Mouse (Mus musculus): ENCODE data around the gene Lpcat3.

Gene Lpcat3

DNA sequence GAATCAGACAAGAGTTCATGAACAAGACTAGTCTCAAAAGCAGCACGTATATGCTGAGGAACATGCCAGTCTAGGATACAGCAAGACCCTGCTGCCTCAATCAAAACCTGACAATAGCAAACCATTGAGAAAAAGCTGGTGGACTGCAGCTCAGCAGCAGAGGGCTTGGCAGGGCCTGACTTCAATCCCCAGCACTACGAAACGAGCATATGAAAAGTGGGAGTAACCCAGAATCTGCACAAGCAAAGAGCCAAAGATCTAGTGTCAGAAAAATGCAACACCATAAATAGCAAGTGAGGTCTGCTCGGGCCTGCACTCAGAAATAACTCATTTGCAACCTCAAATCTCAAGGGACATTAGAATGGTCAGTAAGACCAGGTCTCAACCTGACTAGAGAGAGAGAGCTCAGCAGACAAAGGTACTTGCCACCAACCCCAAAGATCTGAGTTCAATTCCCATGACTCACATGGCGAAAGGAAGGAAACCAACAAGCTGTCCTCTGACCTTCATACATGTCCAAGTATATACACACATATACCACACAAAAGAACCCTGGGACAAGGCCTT, 43.3 kb downstream of the Lpcat3 start:
- no peak for DNase-seq

DNA sequence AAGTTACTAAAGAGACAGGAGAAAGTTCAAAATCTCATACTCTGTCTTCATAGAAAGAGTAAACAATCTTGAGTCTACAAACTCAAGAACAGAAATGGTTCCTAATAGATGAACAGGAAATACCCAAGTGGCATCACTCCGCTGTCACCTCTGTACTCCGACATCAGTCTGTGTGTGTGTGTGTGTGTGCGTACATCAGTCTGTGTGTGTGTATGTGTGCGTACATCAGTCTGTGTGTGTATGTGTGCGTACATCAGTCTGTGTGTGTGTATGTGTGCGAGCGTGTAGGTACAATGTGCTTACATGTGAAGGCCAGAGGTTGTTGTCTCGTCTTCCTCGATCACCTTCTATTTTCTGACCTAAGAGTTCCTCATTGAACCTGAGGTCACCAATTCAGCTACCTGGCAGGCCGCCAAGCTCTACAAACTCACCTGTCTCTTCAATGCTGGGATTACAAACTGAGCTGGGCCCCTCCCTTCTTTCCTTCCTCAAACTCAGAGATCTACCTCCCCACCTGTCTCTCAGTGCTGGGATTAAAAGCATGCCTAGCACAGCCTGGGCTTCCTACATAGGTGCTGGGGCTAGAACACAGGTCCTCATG, 45.6 kb downstream of the Lpcat3 start:
- DNase-seq = no peak

DNA sequence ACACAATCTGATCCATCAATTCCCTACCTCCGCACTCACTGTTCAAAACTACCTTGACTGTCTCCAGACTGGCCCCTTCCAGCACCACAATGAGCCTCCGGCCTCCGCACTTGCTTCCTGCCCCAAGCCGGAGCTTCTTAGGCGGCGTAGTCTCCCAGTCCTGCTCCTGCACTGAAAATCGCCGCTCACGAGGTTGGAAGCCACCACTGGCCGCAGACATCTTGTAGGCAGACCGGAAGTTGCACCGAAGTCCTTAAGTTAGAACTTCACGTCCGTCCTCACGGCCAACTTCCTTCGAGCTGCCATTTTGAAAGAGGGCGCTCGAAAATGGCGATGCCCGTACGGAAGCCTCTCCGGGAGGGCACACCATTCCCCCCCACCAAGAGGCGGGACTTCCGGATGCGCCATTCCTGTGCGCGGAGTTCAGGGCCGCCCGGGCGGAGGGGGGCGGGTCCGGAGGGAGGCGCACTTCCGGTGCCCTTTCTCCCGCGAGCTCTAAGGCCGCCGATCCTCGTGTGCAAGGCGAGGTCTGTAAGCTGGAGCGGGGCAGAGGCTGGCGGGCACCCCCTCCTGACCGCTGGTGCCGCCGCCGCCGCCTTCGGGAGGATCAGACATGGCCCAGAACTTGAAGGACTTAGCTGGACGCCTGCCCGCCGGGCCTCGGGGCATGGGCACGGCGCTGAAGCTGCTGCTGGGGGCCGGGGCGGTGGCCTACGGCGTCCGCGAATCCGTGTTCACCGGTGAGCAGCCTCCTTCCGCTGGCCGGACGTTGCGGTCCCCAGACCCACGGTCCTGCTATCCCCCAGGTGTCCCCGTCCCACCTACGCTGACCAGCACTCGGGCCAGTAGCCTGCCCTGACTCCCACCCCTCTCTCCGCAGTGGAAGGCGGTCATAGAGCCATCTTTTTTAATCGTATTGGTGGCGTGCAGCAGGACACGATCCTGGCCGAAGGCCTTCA, 49.3 kb downstream of the Lpcat3 start, which contains the start of the genes Emg1 and Phb2:
TSS of gene Emg1 (minus strand) at position 355 of the 959 bp plus-strand sequence.
TSS of gene Phb2 (plus strand) at position 513 of the 959 bp plus-strand sequence.
- peak; percentile 96 to 97 for DNase-seq

DNA sequence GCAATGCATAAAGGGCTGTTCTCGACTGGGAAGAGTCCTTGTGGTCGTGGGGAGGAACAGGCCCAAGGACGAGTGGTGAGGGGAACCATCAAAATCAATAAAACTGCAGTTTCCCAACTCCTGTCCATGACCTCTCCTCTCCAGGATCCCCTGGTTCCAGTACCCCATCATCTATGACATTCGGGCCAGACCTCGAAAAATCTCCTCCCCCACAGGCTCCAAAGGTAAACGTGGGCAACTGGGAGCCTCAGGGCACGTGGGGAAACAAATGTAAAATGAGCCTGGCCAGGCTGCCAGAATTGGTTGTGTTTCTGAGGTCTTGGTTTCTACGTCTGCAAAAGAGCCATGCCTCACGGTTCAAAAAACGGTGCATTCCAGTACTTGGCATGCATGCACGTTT, 50.1 kb downstream of the Lpcat3 start:
- no peak for DNase-seq

DNA sequence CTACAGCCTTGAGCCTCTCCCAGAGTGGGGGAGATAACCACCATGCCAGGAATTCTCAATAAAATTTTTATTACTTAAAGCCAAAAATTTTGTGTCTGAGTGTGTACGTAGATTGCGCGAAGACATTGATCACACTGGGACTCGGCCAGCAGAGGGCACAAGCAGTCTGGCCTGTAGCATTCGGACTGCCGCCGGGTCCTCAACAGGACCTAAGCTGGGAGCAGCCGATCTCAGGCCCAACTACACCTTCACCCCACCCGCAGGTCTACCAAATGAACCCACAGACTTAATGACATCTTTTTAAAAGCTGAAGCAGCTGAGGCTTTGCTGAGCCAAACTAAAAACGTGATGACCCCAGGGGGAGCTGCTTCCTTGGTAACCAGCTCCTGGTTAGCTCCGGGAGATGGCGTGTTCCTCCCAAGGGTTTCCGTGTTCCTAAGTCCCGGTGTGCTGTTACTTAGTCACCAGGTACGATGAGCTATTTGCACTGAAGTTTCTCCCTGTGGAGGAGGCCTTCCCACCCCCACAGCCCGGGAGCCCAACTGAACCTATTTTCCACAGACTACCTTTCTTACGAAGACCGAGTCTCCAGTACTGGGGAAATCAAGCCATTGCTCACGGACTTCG, 54.1 kb downstream of the Lpcat3 start:
- peak; percentile 32 to 42 for DNase-seq

DNA sequence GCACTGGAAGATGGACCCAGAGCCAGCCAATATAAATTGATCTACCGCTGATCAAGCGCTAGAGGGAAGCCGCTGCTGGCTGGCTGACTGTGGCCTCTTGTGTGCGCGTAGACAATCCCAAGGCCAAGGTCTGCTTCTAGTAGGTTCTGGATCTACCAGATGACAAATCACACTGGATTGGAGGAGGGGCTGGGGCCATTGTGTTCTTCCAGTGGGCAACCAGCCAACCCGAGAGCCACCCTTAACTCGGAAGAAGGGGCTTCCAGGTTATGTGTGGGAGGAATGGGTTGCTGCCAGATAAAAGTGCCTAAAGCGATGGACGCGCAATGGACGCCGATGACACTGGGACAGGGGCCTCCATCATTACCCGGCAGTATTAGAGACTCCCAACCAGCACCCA, 55.1 kb downstream of the Lpcat3 start:
- DNase-seq = no peak

DNA sequence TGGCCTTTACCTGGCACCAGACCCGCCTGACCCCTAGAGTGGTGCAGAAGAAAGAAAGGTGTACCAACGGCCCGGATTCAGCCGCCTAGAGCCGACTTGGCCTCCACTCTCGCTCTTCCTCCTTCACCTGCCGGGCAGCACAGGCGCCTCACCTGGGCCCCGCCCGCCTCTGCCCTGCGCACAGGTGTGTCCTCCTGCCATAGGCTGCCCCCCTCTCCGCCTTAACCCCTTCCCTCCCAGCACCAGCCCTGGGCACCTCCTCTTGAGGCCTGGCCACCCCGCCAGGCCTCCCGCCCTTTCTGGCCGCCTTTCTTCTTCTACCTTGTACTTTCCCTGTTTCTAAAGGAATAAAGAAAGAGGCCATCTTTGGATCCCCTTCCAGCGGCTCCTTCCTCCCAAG, 55.9 kb downstream of the Lpcat3 start:
- DNase-seq = no peak

DNA sequence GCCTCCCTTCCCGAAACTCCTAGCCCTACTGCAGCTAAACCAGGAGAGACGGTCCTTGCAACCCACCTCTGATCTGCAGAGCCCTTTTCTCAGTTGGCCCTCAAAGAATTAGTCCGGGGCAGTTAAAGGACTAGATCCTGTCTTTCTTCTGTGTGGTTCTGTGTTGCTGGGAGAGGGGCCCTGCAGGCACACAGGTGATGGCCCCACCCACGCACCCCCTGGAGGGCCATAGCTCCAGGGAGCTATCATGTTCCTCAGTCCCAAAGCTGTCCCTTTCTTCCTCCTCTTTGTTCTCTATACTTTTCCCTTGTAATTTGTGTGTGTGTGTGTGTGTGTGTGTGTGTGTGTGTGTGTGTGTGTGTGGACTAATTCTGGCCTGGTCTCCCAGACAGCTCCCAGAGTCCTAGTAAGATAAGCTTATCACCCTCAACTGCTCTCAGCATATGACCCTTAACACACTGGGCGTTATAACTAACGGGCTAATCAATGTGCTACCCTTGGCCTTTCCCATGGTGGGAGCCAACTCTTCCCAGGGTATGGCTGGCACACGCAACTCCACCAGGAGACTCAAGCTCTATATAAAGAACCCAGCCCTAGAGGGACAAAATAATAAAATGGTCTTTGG, 56.6 kb downstream of the Lpcat3 start:
- DNase-seq = no peak

DNA sequence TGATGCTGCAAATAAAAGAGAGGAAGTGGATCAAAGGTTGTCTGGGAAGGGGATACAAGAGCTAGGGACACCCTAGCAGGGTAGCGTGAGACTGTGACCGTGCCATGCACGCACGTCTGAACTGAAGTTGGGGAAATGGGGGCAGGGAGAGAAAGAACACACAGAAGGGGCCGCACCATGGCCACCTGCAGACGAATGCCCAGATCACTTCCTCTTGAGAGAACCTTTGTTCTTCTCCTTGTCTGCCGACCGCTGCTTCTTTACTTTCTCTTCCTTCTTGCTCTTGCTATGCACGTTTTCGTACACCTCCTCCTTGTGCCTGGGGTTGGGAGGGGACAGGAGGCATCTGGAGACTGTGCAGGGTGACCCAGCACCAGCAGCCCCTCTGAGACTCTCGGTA, 58.1 kb downstream of the Lpcat3 start:
- DNase-seq = no peak

DNA sequence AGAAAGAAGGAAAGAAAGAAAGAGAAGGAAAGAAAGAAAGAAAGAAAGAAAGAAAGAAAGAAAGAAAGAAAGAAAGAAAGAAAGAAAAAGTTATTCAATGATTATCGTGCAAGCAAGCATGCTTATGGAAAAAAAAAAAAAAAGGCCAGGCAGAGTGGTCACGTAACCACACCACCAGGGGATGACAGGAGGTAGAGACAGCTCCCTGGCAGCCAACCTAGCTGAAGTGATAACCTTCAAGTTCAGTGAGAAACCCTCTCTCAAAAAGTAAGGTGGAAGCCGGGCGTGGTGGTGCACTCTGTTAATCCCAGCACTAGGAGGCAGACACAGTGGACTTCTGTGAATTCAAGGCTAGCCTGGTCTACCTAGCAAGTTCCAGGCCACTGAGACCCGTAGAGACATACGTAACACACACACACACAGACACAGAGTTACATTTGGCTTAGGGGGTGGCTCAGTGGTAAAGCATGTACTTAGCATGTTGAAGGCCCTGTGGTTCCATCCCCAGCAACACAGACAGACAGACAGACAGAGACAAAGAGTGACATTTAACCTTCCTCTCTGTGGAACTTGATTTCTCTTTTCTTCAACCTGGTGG, 60.1 kb downstream of the Lpcat3 start:
- DNase-seq = no peak

DNA sequence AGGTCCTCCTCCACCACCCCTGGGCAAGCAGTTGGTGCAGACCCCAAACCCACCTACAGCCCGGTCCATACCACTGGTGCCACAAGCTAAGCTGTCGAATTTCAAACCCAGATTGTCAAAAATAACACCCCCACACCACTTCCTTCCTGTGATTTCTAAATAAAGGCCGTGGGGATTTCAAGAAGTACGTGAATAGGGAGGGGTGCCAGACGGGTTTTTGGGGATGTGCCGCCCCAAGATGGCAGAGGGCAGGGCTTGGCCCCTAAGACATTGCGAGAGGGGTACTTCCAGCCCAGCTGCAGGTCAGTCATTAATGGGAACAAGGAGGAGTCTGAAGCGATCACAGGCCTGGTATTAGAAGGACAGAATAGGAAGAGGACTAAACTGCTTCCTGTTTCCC, 60.7 kb downstream of the Lpcat3 start:
- no peak for DNase-seq

DNA sequence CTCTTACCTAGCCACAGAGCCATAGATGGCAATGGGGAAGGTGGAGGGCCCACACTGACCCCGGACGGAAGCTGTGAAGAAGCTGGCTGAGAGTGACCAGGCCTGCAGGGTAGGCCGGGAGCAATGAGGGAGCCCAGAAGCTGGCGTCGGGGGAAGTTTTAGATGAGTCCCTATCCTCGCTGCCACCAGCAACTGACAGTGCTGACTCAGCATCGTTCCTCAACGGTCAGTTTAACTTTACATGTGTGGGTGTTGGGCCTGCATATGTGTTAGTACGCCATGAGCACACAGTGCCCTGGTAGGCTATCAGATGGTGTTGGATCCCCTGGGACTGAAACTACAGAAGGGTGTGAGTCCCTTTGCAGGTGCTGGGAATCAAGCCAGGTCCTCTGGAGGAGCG, 61.6 kb downstream of the Lpcat3 start:
- no peak for DNase-seq

DNA sequence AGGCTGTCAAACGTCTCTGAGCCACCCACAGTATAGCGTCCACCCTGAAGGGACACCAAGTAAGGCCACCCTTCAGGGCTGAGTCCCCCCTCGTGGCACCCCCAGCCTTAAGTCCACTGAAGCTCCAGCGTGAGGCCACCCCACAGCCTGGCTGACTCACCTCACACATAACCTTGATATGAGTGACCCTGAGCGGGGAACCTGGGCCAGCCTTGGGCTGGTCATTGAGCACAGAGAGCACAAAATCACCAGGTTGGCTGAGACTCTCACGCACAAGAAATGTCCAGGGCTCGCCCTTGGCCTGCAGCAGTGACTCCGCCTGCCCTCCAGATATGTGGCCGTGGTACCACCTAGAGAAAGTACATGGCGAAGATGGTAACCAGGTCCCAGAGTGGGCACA, 65.8 kb downstream of the Lpcat3 start:
- DNase-seq = no peak

DNA sequence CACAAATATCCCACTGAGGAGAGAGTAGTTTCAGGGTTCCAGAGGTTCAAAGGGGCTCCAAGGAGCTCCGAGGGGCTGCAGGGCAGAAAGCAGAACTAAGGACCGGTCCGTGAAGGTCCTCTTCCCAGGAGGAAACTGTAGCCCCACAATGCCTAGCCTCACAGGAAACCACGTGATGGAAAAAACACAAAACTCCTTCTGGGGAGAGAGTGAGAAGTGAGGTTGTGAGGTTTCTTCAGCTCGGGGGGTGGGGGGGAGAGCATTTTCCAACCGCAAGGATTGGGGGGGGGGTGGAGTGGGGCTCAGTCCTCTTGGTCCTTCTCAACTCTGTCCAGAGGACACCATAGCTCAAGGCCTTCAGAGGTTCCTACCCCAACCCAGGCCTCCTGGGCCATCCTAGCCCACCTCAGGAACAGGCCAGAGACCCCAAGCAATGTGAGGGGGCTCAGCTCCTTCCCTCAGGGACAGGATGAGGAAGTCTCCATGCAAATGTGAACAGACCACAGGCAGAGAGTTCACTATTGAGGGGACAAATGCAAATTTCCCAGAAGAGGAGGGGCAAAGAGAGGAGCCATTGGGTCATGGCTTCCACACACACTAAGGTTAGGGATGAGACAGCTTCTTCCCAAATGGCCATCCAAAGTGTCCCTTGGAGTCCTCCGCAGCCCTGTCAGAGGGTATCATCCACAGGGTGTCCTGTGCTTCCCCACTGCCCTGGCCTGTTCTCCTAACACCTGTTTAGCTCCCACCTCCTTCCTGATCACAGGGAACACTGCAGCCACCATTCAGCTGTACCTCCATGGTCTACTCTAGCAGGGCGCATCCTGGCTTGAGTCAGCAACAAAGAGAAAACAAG, 67.3 kb downstream of the Lpcat3 start:
- no peak for DNase-seq

DNA sequence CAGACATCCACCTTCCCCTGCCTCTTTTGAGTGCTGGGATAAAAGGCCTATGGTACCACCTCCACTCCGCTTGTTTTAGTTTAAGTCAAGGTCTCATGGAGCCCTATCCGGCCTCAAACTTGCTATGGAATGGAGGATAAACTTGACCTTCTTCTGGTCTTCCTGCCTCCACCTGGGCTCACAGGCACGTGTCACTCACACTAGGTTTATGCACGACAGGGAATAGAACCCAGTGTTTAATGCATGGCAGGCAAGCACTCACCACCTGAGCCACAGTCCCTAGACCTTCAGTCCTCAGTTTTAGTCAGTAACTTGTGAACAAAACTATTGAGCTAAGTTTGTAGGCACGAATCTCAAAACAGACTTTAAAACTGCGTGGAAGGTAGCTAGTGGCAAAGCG, 68.2 kb downstream of the Lpcat3 start:
- DNase-seq = no peak

DNA sequence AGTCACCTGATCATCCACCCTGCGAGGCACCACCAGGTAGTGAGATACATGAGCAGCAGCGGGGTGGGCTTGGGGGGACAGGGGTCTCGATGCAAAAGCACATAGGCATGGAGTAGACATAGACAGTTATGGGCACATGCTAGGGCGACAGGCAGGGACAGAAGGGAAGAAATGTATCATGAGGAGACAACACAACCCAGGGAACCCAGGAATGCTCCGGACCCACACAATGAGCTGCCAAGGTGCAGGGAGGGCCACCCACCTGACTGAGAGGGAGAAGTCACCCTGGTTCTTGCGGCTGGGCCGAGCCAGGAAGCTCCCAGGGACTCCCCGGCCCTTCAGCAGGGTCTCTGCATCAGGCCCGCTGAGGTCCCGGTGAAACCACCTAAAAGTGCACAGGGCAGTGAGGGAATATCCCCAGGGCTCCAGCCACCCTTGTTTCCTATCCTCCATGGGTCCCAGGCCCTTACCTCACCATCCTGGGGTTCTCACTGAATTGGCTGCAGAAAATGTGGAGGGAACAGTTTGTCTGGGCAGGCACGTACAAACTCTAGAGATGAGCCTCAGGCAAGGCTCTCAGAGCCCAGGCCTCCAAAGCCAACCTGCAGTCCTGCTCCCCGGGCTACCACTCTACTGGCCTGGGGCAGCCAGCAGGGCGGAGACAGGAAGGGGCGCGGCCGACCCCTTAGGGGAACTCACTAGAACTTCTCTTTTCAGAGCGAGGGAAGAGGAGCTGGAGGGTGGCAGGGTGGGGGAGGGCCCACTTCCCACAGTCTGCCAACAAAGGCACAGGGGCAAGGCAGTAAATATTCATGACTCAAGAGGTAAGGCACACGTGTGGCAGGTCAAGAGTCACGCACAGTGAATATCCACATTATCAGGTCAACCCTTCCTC, 69.9 kb downstream of the Lpcat3 start:
- DNase-seq = no peak

DNA sequence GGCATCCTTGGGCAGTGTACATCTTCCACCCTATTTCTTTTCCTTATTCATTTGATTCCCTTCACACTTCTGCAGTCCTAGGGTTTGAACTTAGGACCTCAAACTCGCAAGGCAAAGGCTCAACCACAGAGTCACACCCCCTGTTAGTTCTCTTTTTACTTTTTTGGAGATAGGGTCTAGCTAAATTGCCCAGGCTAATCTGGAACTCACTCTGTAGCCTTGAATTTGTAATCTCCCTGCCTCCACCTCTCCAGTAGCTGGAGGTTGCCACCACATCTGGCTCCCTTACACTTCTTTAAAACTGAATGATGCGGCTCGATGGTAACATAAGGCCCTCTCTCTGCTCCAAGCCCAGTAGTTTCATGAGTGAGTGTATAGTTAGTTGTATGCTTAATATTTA, 71.6 kb downstream of the Lpcat3 start:
- no peak for DNase-seq

DNA sequence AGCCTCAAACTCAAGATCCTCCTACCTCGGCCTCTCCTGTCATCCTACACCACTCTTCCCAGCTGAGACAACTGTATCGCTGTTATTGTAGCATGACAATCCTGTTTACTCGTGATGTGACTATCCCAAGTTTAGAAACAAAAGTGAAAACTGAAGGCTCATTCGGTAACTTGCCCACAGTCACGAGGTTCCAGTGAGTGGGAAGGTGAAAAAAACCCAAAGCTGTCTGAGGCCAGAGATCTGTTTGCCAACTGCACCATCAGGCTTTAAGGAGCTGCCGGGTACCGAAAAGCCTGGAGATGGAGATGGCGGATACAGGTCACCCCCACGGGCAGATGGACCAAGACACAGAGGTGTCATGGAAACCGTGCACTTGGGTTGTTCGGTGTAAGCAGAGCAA, 74.2 kb downstream of the Lpcat3 start:
- no peak for DNase-seq

DNA sequence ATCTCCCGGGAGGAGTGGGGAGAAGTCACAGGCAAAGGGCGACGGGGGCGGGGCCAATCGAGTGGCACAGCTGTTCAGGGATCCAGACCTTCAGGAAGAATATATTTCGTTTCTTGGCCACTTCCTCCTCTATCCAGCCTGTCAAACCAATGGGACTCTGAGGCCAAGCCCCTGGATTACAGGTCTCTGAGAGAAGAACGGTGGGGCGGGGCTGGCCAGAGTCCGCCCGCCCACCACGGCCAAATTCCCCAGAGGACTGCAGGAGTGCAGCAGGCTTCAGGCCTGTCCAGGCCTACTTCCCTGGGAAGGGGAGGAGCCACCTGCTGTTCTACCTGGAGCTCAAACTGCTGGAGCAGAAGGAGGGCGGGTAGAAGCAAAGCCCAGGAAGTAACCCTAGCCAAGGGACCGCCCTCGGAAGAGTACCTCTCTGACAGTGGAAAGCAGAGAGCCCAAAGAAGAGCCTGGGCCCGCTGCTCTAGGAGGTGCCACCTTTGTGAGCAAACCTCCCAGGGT, 75.7 kb downstream of the Lpcat3 start, which contains the start of gene Ptpn6:
TSS of gene Ptpn6 (minus strand) at position 204 of the 513 bp plus-strand sequence.
- no peak for DNase-seq

DNA sequence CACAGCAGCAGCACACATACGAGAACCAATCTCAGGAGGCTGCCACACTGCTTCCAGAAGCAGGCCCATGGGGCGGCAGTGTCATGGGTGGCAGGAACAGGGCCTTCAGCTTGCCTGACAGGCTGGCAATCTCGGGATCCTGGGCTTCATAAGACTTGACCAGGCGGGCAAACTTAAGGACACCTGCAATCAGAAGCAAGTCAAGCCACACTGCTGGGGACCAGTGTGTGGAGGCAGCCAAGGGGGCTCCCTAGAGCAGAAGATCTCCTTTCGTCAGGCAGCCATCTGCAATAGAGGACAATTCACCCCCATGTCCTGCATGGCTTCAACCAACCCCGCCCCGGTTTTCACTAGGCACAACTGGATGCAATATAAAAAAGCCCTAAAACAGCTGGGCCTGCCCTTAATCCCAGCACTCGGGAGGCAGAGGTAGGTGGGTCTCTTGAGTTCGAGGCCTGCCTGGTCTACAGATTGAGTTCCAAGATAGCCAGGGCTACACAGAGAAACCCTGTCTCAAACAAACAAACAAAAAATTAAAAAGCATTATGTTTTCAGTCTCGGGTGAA, 76.5 kb downstream of the Lpcat3 start:
- DNase-seq = no peak
